Mouse (Mus musculus) ES-E14 (cell line): Measurements from ENCODE around the gene Ube2j1.

Source experiments
- CHD2 ChIP-seq: IDR thresholded peaks from 2 replicates; pipeline ENCODE4 v1.6.1; 2014; ENCODE audit warnings: mild to moderate bottlenecking, low read depth, low read length, inconsistent platforms
- ZNF384 ChIP-seq: IDR thresholded peaks from 2 replicates; pipeline ENCODE4 v1.6.1; 2012; ENCODE audit warnings: low read depth, low read length, inconsistent platforms

DNA sequence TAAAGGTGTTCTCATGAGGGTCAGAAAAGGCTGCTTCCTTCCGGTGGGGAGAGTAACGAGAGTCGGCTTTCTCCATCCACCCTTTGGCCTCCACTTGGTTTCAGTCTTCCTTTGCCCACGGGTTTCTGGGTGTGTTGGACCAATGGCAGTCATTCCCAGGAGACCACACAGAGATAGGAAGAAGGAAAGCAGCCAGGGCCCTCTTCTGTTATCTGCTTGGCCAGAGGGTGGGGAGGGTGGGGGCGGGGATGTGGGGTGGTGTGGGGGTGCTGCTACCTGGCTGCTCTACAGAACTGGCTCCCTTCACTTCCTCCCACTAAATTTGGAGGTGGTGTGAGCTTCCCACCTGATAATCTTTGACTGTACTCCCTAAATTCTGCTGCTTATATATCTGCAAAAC lies 49.6 kb upstream of the Ube2j1 start:
- TF ChIP-seq ZNF384 (no peak), CHD2 (no peak)
